Mouse (Mus musculus) liver, adult 2 months (tissue): Measurements from ENCODE around the gene Cox17. TPM values are rescaled to one million over a fixed set of nuclear protein-coding genes. Genes with fewer than 3 reads are reported as not detected.

Source experiments
- DNase-seq: peaks from one replicate; pipeline ENCODE4 v3.0.0-alpha.2; 2011; ENCODE audit warnings: low read depth, low spot score; ENCODE audit errors: extremely low read depth
- H3K27ac ChIP-seq: fragments of 200-500 bp; replicated peaks from 2 replicates; pipeline ENCODE4 v1.5.1; 2012; ENCODE audit warnings: low read depth, mild to moderate bottlenecking, control low read depth, inconsistent platforms, low read length; ENCODE audit not compliant: insufficient read depth
- H3K27me3 ChIP-seq: fragments of 200-500 bp; 2 replicates; pipeline ENCODE4 v1.6.1; 2012; ENCODE audit warnings: mild to moderate bottlenecking, moderate library complexity, low read length, inconsistent platforms; ENCODE audit not compliant: control insufficient read depth, insufficient read depth
- H3K36me3 ChIP-seq: fragments of 200-500 bp; 2 replicates; pipeline ENCODE4 v1.6.1; 2012; ENCODE audit warnings: low read length, inconsistent platforms; ENCODE audit not compliant: control insufficient read depth, insufficient read depth
- H3K4me1 ChIP-seq: fragments of 200-500 bp; 2 replicates; pipeline ENCODE4 v1.6.1; 2011; ENCODE audit warnings: low read length; ENCODE audit not compliant: control insufficient read depth, insufficient read depth
- H3K4me3 ChIP-seq: fragments of 200-500 bp; 2 replicates; pipeline ENCODE4 v1.5.1; 2011; ENCODE audit warnings: low read depth, mild to moderate bottlenecking, control low read depth, low read length, moderate library complexity; ENCODE audit not compliant: insufficient read depth
- H3K79me2 ChIP-seq: fragments of 200-500 bp; 2 replicates; pipeline ENCODE4 v1.6.1; 2012; ENCODE audit warnings: inconsistent platforms, mild to moderate bottlenecking, low read length, moderate library complexity; ENCODE audit not compliant: control insufficient read depth, insufficient read depth
- H3K9ac ChIP-seq: fragments of 200-500 bp; 2 replicates; pipeline ENCODE4 v1.6.1; 2012; ENCODE audit warnings: low read depth, mild to moderate bottlenecking, control low read depth, inconsistent platforms, low read length
- CTCF ChIP-seq: fragments of 200-500 bp; IDR thresholded peaks from 2 replicates; pipeline ENCODE4 v1.5.1; 2011; ENCODE audit warnings: low read depth, low read length, control low read depth
- POLR2A ChIP-seq: fragments of 200-500 bp; IDR thresholded peaks from 2 replicates; pipeline ENCODE4 v1.6.1; 2011; ENCODE audit warnings: low read length, control low read depth; ENCODE audit not compliant: insufficient read depth; ENCODE audit errors: extremely low read depth
- WGBS: fragments of 180-500 bp; shearing (Covaris S2); methylation state at CpG from one replicate; pipeline ENCODE4 v1.1.7; 2018; 5-methylcytosine and 5-hydroxymethylcytosine counted together
- polyA plus RNA-seq: library from polyadenylated mRNA; depleted of rRNA; stranded (reverse); fragments of >200 nt; gene quantifications from 2 replicates; pipeline ENCODE4 v1.2.3, GENCODE M21; 2012
- total RNA-seq: library from RNA; depleted of rRNA; stranded (reverse); fragments of >200 nt; gene quantifications from 2 replicates; pipeline ENCODE4 v1.2.3, GENCODE M21; 2014

The Cox17 gene
- total and polyA plus RNA-seq, 2 experiments = 39.4 to 69.9 TPM

GRCm38 (mm10) chr16:38344941-38345725, 1.7 kb upstream of the Cox17 start:
- Histone ChIP-seq H3K36me3 (peaks cover 8% of the 10 kb centered on the region; the same call in 1 of the 2 replicates), H3K9ac (no peak overlapping the region), H3K79me2 (no peaks in the 10 kb centered on the region), H3K27me3 (no peaks in the 10 kb centered on the region), H3K4me1 (peaks cover 6% of the 10 kb centered on the region), H3K4me3 (no peak overlapping the region), H3K27ac (no peak overlapping the region)
- no peak for TF ChIP-seq POLR2A
- no peak for TF ChIP-seq CTCF
- DNase-seq = peak; percentile 19
- 75% methylated on average over 3 of the region's 3 CpGs for WGBS

GRCm38 (mm10) chr16:38347588-38347987, 797 bp downstream of the Cox17 start:
- Histone ChIP-seq H3K79me2 (no peaks in the 10 kb centered on the region), H3K4me3 (peak overlapping the region; percentile 45), H3K27me3 (no peaks in the 10 kb centered on the region), H3K27ac (no peak overlapping the region), H3K4me1 (peaks cover 4% of the 10 kb centered on the region; the same call in 1 of the 2 replicates), H3K9ac (no peak overlapping the region), H3K36me3 (peaks cover 20% of the 10 kb centered on the region)
- peak; percentile 9 for DNase-seq
- 48% methylated on average over 6 of the region's 6 CpGs for WGBS
- TF ChIP-seq POLR2A = no peak
- TF ChIP-seq CTCF = no peak

- Histone ChIP-seq H3K4me1 (peaks cover 4% of the 10 kb centered on the region; the same call in 1 of the 2 replicates), H3K79me2 (no peaks in the 10 kb centered on the region), H3K4me3 (no peak overlapping the region), H3K36me3 (peaks cover 20% of the 10 kb centered on the region), H3K27ac (no peak overlapping the region), H3K27me3 (no peaks in the 10 kb centered on the region), H3K9ac (no peak overlapping the region)
- TF ChIP-seq CTCF (no peak), POLR2A (no peak)
- DNase-seq = no peak
- 85% methylated on average over 9 of the region's 9 CpGs for WGBS
Measured at GRCm38 (mm10) chr16:38348217-38348761, 1.5 kb downstream of the Cox17 start.

- 81% methylated on average over 2 of the region's 2 CpGs for WGBS
- H3K27me3 ChIP-seq = no peaks in the 10 kb centered on the region
- no peak for DNase-seq
- no peak for TF ChIP-seq CTCF
- no peak for TF ChIP-seq POLR2A
- H3K79me2 ChIP-seq = no peaks in the 10 kb centered on the region
- H3K27ac ChIP-seq = no peak overlapping the region
- H3K4me1 ChIP-seq = peaks cover 4% of the 10 kb centered on the region; the same call in 1 of the 2 replicates
- no peak overlapping the region for H3K4me3 ChIP-seq
- H3K36me3 ChIP-seq = peaks cover 20% of the 10 kb centered on the region
- no peak overlapping the region for H3K9ac ChIP-seq
Measured at GRCm38 (mm10) chr16:38349881-38350280, 3.1 kb downstream of the Cox17 start.

- Histone ChIP-seq H3K27me3 (no peaks in the 10 kb centered on the region), H3K36me3 (peaks cover 20% of the 10 kb centered on the region), H3K79me2 (no peaks in the 10 kb centered on the region), H3K9ac (no peak overlapping the region), H3K4me3 (no peak overlapping the region), H3K4me1 (peaks cover 4% of the 10 kb centered on the region; the same call in 1 of the 2 replicates), H3K27ac (no peak overlapping the region)
- 62% methylated on average over 7 of the region's 7 CpGs for WGBS
- DNase-seq = no peak
- TF ChIP-seq POLR2A (no peak), CTCF (no peak)
Measured at GRCm38 (mm10) chr16:38350361-38350855, 3.6 kb downstream of the Cox17 start.

- Histone ChIP-seq H3K36me3 (peaks cover 20% of the 10 kb centered on the region), H3K4me3 (no peak overlapping the region), H3K4me1 (peaks cover 4% of the 10 kb centered on the region; the same call in 1 of the 2 replicates), H3K27me3 (no peaks in the 10 kb centered on the region), H3K79me2 (no peaks in the 10 kb centered on the region), H3K27ac (no peak overlapping the region), H3K9ac (no peak overlapping the region)
- WGBS = 71% methylated on average over 6 of the region's 6 CpGs
- no peak for DNase-seq
- TF ChIP-seq POLR2A (no peak), CTCF (no peak)
Measured at GRCm38 (mm10) chr16:38350939-38351338, 4.1 kb downstream of the Cox17 start.
